In genomic region chr4:72384259-72384900, GRCm38 (mm10) we compare ENCODE assay signal across 9 mouse cellular contexts.
DNase-seq lines count a peak whose midpoint lies in the region; ATAC-seq and TF ChIP-seq lines count a peak whose summit lies in the region.
"Had no signal": no experiment of that assay in that cellular context is flagged by ENCODE, and none has a peak within 500 bp of the region (broad histone marks: within the 10 kb centered on the region; RNA-seq: fewer than 3 reads in every experiment).

No protein-coding gene starts in this region.

- no peak for TF ChIP-seq POLR2A in thymus, adult 2 months (IDR thresholded peaks at IDR 0.05; ENCODE audit: control insufficient read depth, extremely low read depth, insufficient read depth, low read length, poor library complexity)

- H3K4me1 ChIP-seq in forebrain, embryonic 11.5 days (replicated peaks; ENCODE audit: control insufficient read depth, insufficient read depth, low read length): peaks cover 7% of the 10 kb centered on the region; the same call in 1 of the 2 replicates
- H3K4me1 ChIP-seq in hindbrain, embryonic 13.5 days (replicated peaks): peaks cover 44% of the 10 kb centered on the region
- peaks cover 30% of the 10 kb centered on the region for H3K4me1 ChIP-seq in midbrain, embryonic 16.5 days (ENCODE audit: control insufficient read depth, insufficient read depth, low read length)
- H3K4me1 ChIP-seq in thymus, adult 2 months (replicated peaks; ENCODE audit: control insufficient read depth, insufficient read depth, low read length): no peaks in the 10 kb centered on the region

- TF ChIP-seq CTCF in layer of hippocampus, adult 2 months (conservative IDR thresholded peaks at IDR 0.05): no peak
- TF ChIP-seq CTCF in thymus, adult 2 months (IDR thresholded peaks at IDR 0.05; ENCODE audit: borderline replicate concordance, control insufficient read depth, extremely low read depth, insufficient read depth, low read length, poor library complexity): no peak

- no peak for DNase-seq in layer of hippocampus, adult 2 months (ENCODE audit: low spot score in 2 of 2)
- no peak for DNase-seq in layer of hippocampus, adult 18-20 months (ENCODE audit: low spot score in 2 of 2)
- DNase-seq in forebrain, embryonic 11.5 days (ENCODE audit: low spot score): peak; percentile 54
- DNase-seq in ovary, postnatal 14 days (ENCODE audit: low spot score): no peak
- no peak for DNase-seq in kidney, postnatal 25 days
- no peak for DNase-seq in thymus, adult 2 months

- peak overlapping the region; percentile 20; the same call in 1 of the 2 replicates for H3K4me2 ChIP-seq in forebrain, embryonic 11.5 days (ENCODE audit: low read depth, low read length, severe bottlenecking)
- peak overlapping the region; percentile 25; the same call in 1 of the 2 replicates for H3K4me2 ChIP-seq in hindbrain, embryonic 13.5 days
- peak overlapping the region; percentile 30; the same call in 1 of the 2 replicates for H3K4me2 ChIP-seq in midbrain, embryonic 16.5 days (ENCODE audit: low read length)
- H3K4me2 ChIP-seq: limb, embryonic 15.5 days had no signal

- peak; percentile 42 for ATAC-seq in forebrain, embryonic 11.5 days (replicated peaks; ENCODE audit: low FRiP score)
- peak; percentile 26 for ATAC-seq in hindbrain, embryonic 13.5 days (ENCODE audit: low FRiP score)
- ATAC-seq in midbrain, embryonic 16.5 days: peak; percentile 36

- no peak overlapping the region for H3K9ac ChIP-seq in forebrain, embryonic 11.5 days (ENCODE audit: low read length)
- H3K9ac ChIP-seq in hindbrain, embryonic 13.5 days: no peak overlapping the region
- H3K9ac ChIP-seq in midbrain, embryonic 16.5 days (ENCODE audit: low read depth, low read length): no peak overlapping the region
- H3K9ac ChIP-seq: limb, embryonic 15.5 days had no signal

- no peak overlapping the region for H3K4me3 ChIP-seq in layer of hippocampus, adult 2 months
- no peak overlapping the region for H3K4me3 ChIP-seq in forebrain, embryonic 11.5 days (ENCODE audit: low read depth, low read length)
- H3K4me3 ChIP-seq in hindbrain, embryonic 13.5 days: no peak overlapping the region
- no peak overlapping the region for H3K4me3 ChIP-seq in midbrain, embryonic 16.5 days (ENCODE audit: low read depth, low read length)
- no peak overlapping the region for H3K4me3 ChIP-seq in thymus, adult 2 months (ENCODE audit: control insufficient read depth, insufficient read depth, low read length)
- H3K4me3 ChIP-seq: limb, embryonic 15.5 days had no signal

- 49% methylated on average over 5 of the region's 5 CpGs for WGBS in forebrain, embryonic 11.5 days
- WGBS in hindbrain, embryonic 13.5 days: 48% methylated on average over 5 of the region's 5 CpGs
- 26% methylated on average over 5 of the region's 5 CpGs for WGBS in midbrain, embryonic 16.5 days
- WGBS in thymus, adult 2 months: 96% methylated on average over 5 of the region's 5 CpGs

- no peaks in the 10 kb centered on the region for H3K36me3 ChIP-seq in forebrain, embryonic 11.5 days (ENCODE audit: control insufficient read depth, insufficient read depth, low read length)
- H3K36me3 ChIP-seq in hindbrain, embryonic 13.5 days: no peaks in the 10 kb centered on the region
- no peaks in the 10 kb centered on the region for H3K36me3 ChIP-seq in midbrain, embryonic 16.5 days (ENCODE audit: control insufficient read depth, insufficient read depth, low read length)
- H3K36me3 ChIP-seq in thymus, adult 2 months (ENCODE audit: control insufficient read depth, insufficient read depth, low read length): no peaks in the 10 kb centered on the region
- H3K36me3 ChIP-seq: limb, embryonic 15.5 days had no signal

- no peaks in the 10 kb centered on the region for H3K9me3 ChIP-seq in forebrain, embryonic 11.5 days (ENCODE audit: control insufficient read depth, low read length)
- H3K9me3 ChIP-seq in hindbrain, embryonic 13.5 days: no peaks in the 10 kb centered on the region
- no peaks in the 10 kb centered on the region for H3K9me3 ChIP-seq in midbrain, embryonic 16.5 days (replicated peaks; ENCODE audit: control insufficient read depth, low read length, poor library complexity, severe bottlenecking)
- H3K9me3 ChIP-seq: limb, embryonic 15.5 days had no signal

- peaks cover 3% of the 10 kb centered on the region; the same call in 1 of the 2 replicates for H3K27me3 ChIP-seq in forebrain, embryonic 11.5 days (ENCODE audit: control insufficient read depth, insufficient read depth, low read length)
- peaks cover 28% of the 10 kb centered on the region for H3K27me3 ChIP-seq in hindbrain, embryonic 13.5 days
- H3K27me3 ChIP-seq in midbrain, embryonic 16.5 days (ENCODE audit: control insufficient read depth, insufficient read depth, low read depth, low read length): no peaks in the 10 kb centered on the region
- H3K27me3 ChIP-seq in thymus, adult 2 months (ENCODE audit: control insufficient read depth, insufficient read depth, low read length): no peaks in the 10 kb centered on the region

- H3K27ac ChIP-seq in layer of hippocampus, adult 2 months: peak overlapping the region; percentile 69; the same call in 1 of the 2 replicates
- H3K27ac ChIP-seq in forebrain, embryonic 11.5 days (ENCODE audit: low read depth, low read length): no peak overlapping the region
- H3K27ac ChIP-seq in hindbrain, embryonic 13.5 days: peak overlapping the region; percentile 31; the same call in 1 of the 2 replicates
- no peak overlapping the region for H3K27ac ChIP-seq in midbrain, embryonic 16.5 days (ENCODE audit: low read length)
- H3K27ac ChIP-seq in thymus, adult 2 months (ENCODE audit: control insufficient read depth, insufficient read depth, low read length): no peak overlapping the region
- H3K27ac ChIP-seq: limb, embryonic 15.5 days had no signal

Comparison
In these comparisons a context has a peak if more than half of its experiments do, and no peak if none do; other contexts are left out.
1. H3K27ac ChIP-seq: peak in layer of hippocampus, adult 2 months (single experiment) and hindbrain, embryonic 13.5 days (single experiment); none in forebrain, embryonic 11.5 days (single experiment), midbrain, embryonic 16.5 days (single experiment) and thymus, adult 2 months (single experiment).
2. Peak in every context shown above with its lines, with median percentiles within 50 percentile points of each other: ATAC-seq and H3K4me2 ChIP-seq.